Mouse (Mus musculus) layer of hippocampus, adult 8-10 months (tissue): ENCODE results near the gene Agap1. TPM values are rescaled to one million over a fixed set of nuclear protein-coding genes. Genes with fewer than 3 reads are reported as not detected.

Source experiments
- DNase-seq, 2 experiments: peaks; one replicate each; pipeline ENCODE4 v3.0.0; 2022; ENCODE audit warnings: low spot score in 2 of 2
- total RNA-seq, 4 experiments: library from RNA; stranded (reverse); gene quantifications; 2 replicates each; pipeline ENCODE4 v1.2.4; 2022

The Agap1 gene
- total RNA-seq, 4 experiments from 2014 or later: 235 to 308 (median 283) TPM

- no peak for DNase-seq
Measured at GRCm38 (mm10) chr1:89650557-89650956, 196.0 kb downstream of the Agap1 start.

- DNase-seq: no peak
Measured at GRCm38 (mm10) chr1:89656167-89656566, 201.6 kb downstream of the Agap1 start.

DNA sequence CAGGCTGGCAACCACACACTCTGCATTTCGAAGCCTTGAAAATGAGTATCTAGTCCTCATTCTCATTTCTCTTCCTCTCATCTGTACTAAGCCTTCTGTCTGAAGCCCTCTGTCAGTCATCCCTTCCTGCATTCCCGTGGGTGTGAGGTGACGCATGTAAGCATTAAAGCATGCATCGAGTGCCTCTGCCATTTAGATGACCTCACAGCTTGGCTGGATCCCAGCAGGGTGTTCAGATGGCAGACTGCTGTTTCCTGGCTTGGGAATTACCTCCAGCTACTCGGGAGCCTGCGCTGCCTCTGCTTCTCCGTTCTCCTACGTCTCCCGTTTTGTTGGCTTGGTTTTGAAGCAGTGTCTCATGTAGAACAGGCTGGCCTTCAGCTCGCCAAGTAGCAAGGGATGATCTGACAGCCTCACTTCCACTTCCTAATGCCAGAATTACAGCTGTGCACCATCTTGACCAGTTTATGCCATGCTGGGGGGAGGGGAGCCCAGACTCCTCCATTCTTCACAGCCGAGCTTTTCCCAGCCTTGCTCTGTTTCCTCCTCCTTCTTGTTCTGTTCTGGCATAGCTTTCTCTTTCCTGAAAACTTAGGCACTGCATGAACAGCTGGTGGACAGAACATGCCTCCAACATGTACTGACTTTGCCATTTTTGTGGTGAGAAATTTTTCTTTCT lies 202.2 kb downstream of the Agap1 start:
- peak; percentile 48 to 53 for DNase-seq

- DNase-seq: no peak
Measured at GRCm38 (mm10) chr1:89660804-89661203, 206.2 kb downstream of the Agap1 start.

DNA sequence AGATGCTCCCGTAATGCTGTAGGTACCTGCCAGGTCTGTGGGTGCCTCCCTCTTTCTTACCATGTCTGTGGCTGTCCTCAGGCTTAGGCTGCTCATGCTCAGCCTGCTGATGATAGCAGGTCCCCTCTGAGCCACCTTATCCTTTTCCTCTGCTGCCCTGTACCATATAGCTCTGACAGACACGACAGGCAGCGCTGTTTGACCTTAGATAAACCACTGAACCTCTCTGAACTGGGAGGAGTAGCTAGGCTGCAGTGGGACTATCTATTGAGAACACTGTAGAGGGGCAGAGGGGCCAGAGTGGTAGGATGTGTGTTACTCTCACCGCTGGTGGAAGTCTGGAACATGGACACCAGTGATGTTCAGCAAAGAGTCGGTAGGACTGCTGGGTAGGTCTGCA lies 211.5 kb downstream of the Agap1 start:
- no peak for DNase-seq

GRCm38 (mm10) chr1:89667387-89667786 lies 212.8 kb downstream of the Agap1 start:
- DNase-seq: no peak

DNA sequence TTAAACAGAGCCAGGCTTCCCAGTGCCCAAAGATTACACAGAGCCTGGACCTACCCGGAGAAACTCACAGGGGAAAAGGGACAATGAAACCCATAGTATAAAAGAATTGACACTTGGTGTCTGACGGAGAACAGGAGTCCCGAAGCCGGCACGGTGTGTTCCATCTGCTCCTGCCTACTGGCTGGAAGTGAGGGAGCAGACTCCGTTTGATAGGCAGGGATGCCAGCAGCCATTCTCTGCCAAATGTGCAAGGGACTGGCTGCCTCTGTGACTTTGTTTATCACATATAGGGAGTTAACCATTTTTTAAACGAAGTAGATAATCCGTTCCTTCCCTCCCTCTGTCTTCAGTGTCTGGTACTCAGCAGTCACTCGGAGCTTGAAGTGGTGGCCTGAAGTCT lies 214.0 kb downstream of the Agap1 start:
- no peak for DNase-seq

DNA sequence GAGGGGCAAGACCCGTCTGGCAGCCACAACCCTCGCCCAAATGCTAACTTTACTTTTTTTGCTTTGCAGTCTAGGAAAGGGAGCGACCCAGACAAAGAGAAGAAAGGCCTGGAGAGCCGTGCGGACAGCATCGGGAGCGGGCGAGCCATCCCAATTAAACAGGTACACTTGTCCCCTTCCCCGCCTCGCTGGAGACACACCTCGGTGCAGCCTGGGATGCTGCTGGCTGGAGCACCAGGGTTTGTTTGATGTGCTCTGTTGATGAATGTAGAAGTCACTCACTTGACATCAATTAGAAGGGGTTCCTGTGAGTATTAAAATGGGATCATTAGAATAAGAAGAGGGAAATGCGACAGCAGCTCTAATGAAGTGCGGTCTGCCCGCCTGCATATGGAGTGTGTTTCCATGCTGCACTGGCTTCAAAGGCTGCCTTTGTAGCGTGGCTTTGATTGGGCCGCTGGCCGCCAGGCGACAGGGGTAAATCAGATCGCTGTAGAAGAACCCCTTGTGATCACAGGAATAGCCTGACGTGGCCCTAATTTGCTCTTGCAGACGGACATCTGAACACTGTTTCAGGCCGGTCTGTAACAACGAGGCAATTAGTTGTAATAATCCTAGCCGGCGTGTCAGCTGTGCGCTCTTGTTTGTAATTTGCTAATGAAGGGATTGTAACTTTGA lies 216.6 kb downstream of the Agap1 start:
- no peak for DNase-seq

GRCm38 (mm10) chr1:89673071-89673470 lies 218.5 kb downstream of the Agap1 start:
- DNase-seq: no peak

DNA sequence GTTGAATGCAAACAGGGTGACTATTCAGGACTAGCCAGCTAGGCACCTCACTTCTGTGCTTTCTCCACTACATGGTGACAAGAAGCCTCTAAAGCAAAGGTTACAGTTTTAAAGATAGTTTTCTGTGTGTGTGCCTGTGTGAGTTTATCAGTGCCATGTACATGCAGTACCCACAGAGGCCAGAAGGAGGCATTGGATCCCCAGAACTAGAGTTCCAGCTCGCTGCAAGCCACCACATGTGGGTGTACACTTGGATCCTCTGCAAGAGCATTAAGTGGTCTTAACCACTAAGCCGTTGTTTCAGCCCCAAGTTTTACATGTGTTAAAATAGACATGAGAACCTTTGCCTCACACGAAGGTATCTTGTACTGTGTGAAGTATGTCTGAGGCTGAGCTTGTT lies 219.1 kb downstream of the Agap1 start:
- DNase-seq: no peak

- DNase-seq: no peak
Measured at GRCm38 (mm10) chr1:89674681-89675080, 220.1 kb downstream of the Agap1 start.

- peak; percentile 22 to 33 for DNase-seq
Measured at GRCm38 (mm10) chr1:89676411-89676810, 221.8 kb downstream of the Agap1 start.

DNA sequence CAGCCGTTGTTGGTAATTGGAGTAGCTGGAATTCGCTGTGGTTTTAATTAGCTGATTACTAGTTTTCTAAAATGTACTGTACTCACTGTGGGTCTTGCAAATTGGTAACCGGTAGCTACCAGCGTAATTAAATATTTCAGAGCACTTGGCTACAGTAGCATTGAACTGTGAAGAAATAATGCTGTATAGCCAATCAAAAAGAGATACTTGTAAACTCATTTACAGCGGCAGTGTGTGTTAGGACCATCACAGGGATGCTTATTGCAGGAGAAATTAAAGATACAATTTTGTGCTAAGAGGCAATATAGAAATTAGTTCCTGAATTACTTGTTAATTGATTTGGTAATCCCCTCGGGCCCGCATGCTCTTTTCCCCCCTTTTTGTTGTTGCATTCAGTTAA lies 226.1 kb downstream of the Agap1 start:
- DNase-seq: no peak

DNA sequence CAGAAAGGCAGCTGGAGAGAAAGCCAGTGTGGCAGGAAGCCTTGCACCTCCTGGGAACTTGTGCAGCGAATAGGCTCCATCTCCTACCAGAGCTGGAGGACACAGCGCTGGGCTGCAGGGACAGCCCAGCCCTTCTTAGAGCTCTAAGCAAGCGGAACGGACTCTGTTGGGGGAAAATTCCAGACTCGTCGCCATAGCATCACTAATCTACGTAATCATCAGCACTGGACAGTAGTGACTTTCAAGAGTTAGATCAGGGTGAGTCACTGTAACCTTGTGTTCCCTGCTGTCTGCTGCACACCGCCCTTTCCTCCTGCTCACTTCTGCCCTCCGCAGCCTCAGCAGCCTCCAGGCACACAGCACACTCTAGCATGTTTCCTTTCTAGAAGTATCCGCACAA lies 234.3 kb downstream of the Agap1 start:
- DNase-seq: no peak

GRCm38 (mm10) chr1:89689544-89690212 lies 235.1 kb downstream of the Agap1 start:
- no peak for DNase-seq

DNA sequence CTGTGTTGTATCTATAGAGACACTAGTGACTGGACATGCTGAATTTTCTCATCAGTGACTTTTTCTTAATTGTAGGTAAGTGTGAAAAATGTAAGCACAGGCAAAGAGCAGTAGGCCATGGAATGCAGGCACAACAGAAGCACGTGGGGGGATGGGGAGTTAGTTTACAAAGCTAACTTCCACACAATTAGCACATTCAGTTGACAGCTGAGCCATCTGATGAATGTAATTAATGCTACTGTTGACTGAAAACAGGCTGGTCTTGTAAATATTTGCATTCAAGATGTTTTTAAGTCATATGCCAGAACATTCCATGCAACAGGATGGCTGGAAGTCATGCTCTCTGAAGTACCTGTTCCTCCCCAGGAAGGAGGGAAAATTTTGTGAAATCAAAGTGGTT lies 236.5 kb downstream of the Agap1 start:
- DNase-seq: no peak

DNA sequence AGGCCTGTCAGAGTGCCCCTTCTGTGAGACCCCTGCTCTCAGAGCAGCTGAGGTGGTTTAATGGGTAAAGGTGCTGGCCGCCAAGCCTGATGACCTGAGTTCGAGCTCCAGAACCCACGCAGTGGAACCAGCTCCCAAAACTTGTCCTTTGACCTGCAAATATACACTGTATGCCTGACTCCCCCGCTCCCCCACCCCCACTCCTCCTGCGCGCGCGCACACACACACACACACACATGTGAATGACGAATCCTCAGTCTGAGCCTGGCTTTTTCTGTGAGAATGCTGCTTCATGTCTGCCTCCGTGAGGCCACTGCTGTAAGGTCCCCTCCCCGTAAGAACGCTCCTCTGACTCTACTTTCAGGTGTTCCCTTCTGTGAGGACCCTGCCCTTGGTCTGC lies 237.8 kb downstream of the Agap1 start:
- DNase-seq: no peak

- no peak for DNase-seq
Measured at GRCm38 (mm10) chr1:89694916-89695315, 240.3 kb downstream of the Agap1 start.

GRCm38 (mm10) chr1:89697241-89697640 lies 242.6 kb downstream of the Agap1 start:
- DNase-seq: no peak

GRCm38 (mm10) chr1:89700166-89700565 lies 245.6 kb downstream of the Agap1 start:
- DNase-seq: no peak

DNA sequence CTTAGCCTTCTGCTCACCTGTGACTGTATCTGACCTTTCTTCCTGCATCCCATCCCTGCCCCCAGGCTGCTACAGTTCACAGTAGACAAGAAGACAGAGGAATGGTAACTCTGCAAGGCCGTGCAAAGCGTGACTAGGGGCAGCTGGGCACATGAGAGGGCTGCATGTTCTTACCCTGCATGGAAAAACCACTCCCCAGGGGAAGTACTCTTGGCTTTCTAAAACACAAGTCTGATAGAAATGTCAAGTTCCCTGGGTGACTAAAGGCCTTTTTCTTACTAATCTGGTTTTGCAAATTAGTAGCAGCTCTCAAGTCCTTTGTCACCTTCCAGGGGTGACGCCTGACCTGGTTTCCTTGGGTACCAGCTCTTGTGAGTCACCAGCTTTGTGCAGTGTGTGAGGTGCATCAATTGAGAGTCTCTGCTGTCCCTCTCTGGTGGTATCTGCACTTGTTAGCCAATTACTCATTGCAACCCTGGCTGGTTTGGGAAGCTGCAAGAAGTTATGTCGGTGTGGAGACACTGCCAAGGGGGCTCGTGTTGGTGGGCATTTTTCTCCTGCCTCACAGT lies 246.6 kb downstream of the Agap1 start:
- DNase-seq: no peak

GRCm38 (mm10) chr1:89703294-89703693 lies 248.7 kb downstream of the Agap1 start:
- no peak for DNase-seq
